ENCODE assay signal across 7 mouse cellular contexts in genomic region chr1:160194529-160195336, GRCm38 (mm10). TPM values are rescaled to one million over a fixed set of nuclear protein-coding genes. Genes with fewer than 3 reads are reported as not detected.
DNase-seq lines count a peak whose midpoint lies in the region; ATAC-seq lines count a peak whose summit lies in the region.

Gene Mrps14 (plus strand): TSS chr1:160195215.

- WGBS in embryonic facial prominence, embryonic 11.5 days = 8% methylated on average over 31 of the region's 31 CpGs
- 8% methylated on average over 31 of the region's 31 CpGs for WGBS in limb, embryonic 10.5 days
- 6% methylated on average over 31 of the region's 31 CpGs for WGBS in midbrain, embryonic 13.5 days

- DNase-seq in adrenal gland, postnatal 14 days = peak; percentile 99
- peak; percentile 98 for DNase-seq in embryonic facial prominence, embryonic 11.5 days (ENCODE audit: low spot score)
- DNase-seq in kidney, adult 11 months = peak; percentile 99
- peak; percentile 95 for DNase-seq in limb, embryonic 10.5 days (ENCODE audit: low spot score)
- peak; percentile 98 for DNase-seq in spleen, adult 12 weeks (ENCODE audit: low spot score)

- H3K9ac ChIP-seq in embryonic facial prominence, embryonic 11.5 days (replicated peaks; ENCODE audit: low read length) = peak within 1 kb of the TSS; percentile 81
- peak within 1 kb of the TSS; percentile 78 for H3K9ac ChIP-seq in midbrain, embryonic 13.5 days (replicated peaks)

- no peaks in the 10 kb centered on the region for H3K36me3 ChIP-seq in embryonic facial prominence, embryonic 11.5 days (replicated peaks; ENCODE audit: control insufficient read depth, insufficient read depth, low read depth, low read length)
- H3K36me3 ChIP-seq in limb, embryonic 10.5 days = peaks cover 29% of the 10 kb centered on the region
- H3K36me3 ChIP-seq in midbrain, embryonic 13.5 days = peaks cover 14% of the 10 kb centered on the region

- H3K4me1 ChIP-seq in embryonic facial prominence, embryonic 11.5 days (ENCODE audit: control insufficient read depth, insufficient read depth, low read length) = no peaks in the 10 kb centered on the region
- peaks cover 7% of the 10 kb centered on the region for H3K4me1 ChIP-seq in limb, embryonic 10.5 days
- peaks cover 15% of the 10 kb centered on the region for H3K4me1 ChIP-seq in midbrain, embryonic 13.5 days (replicated peaks)

- peak within 1 kb of the TSS; percentile 80 for H3K4me3 ChIP-seq in embryonic facial prominence, embryonic 11.5 days (ENCODE audit: low read depth, low read length)
- peak within 1 kb of the TSS; percentile 92 for H3K4me3 ChIP-seq in limb, embryonic 10.5 days
- H3K4me3 ChIP-seq in midbrain, embryonic 13.5 days (replicated peaks) = peak within 1 kb of the TSS; percentile 78

- no peaks in the 10 kb centered on the region for H3K9me3 ChIP-seq in embryonic facial prominence, embryonic 11.5 days (replicated peaks; ENCODE audit: control insufficient read depth, low read length)
- no peaks in the 10 kb centered on the region for H3K9me3 ChIP-seq in limb, embryonic 10.5 days (replicated peaks)
- H3K9me3 ChIP-seq in midbrain, embryonic 13.5 days = no peaks in the 10 kb centered on the region

- peak within 1 kb of the TSS; percentile 72 for H3K4me2 ChIP-seq in embryonic facial prominence, embryonic 11.5 days (ENCODE audit: low read depth, low read length)
- H3K4me2 ChIP-seq in midbrain, embryonic 13.5 days (replicated peaks) = peak within 1 kb of the TSS; percentile 91

- H3K27ac ChIP-seq in embryonic facial prominence, embryonic 11.5 days (replicated peaks; ENCODE audit: low read depth, low read length) = peak within 1 kb of the TSS; percentile 59; the same call in 1 of the 2 replicates
- H3K27ac ChIP-seq in limb, embryonic 10.5 days = peak within 1 kb of the TSS; percentile 90
- peak within 1 kb of the TSS; percentile 75 for H3K27ac ChIP-seq in midbrain, embryonic 13.5 days

- ATAC-seq in embryonic facial prominence, embryonic 11.5 days (replicated peaks; ENCODE audit: insufficient number of reproducible peaks, low FRiP score, low TSS enrichment, low read depth) = peak; percentile 99
- peak; percentile 94 for ATAC-seq in granulocyte monocyte progenitor cell, adult 5-6 weeks (replicated peaks; ENCODE audit: poor library complexity, severe bottlenecking)
- ATAC-seq in midbrain, embryonic 13.5 days = peak; percentile 100

- no peaks in the 10 kb centered on the region for H3K27me3 ChIP-seq in embryonic facial prominence, embryonic 11.5 days (ENCODE audit: control insufficient read depth, insufficient read depth, low read length)
- no peaks in the 10 kb centered on the region for H3K27me3 ChIP-seq in limb, embryonic 10.5 days (ENCODE audit: low read depth, poor library complexity, severe bottlenecking)
- H3K27me3 ChIP-seq in midbrain, embryonic 13.5 days = no peaks in the 10 kb centered on the region

RNA-seq across cellular contexts. Expression of gene Mrps14, which starts in this region (rescaled TPM):
- 96.4 and 112 TPM in 2 replicates for total RNA-seq in adrenal gland, postnatal 14 days (2021)
- polyA plus RNA-seq in embryonic facial prominence, embryonic 11.5 days (2014; fragmentation: Nextera tagmentation; extraction: Ambion mirVana) = 244 and 248 TPM in 2 replicates
- total RNA-seq in granulocyte monocyte progenitor cell, adult 5-6 weeks (2014; fragmentation: Nextera tagmentation) = 119 and 171 TPM in 2 replicates
- 157 and 194 TPM in 2 replicates for total RNA-seq in granulocyte monocyte progenitor cell, adult 5-6 weeks (2017)
- 223 and 226 TPM in 2 replicates for polyA plus RNA-seq in limb, embryonic 10.5 days (2016; fragmentation: Nextera tagmentation; extraction: Ambion mirVana)
- 181 and 191 TPM in 2 replicates for polyA plus RNA-seq in midbrain, embryonic 13.5 days (2015; fragmentation: Nextera tagmentation; extraction: Ambion mirVana)

Comparison
In these comparisons a context has a peak if more than half of its experiments do, and no peak if none do; other contexts are left out.
1. Peak in every context shown above with its lines: DNase-seq, ATAC-seq, H3K4me3 ChIP-seq and H3K27ac ChIP-seq.